Mouse (Mus musculus) MEL (cell line): ENCODE data around the gene Il4.

Experiments
- CHD2 ChIP-seq: IDR thresholded peaks from 2 replicates; pipeline ENCODE4 v1.6.1; 2011; ENCODE audit warnings: low read length, improper control_type of control experiment
- CTCF ChIP-seq, 3 experiments: IDR thresholded peaks in 2 of 3; conservative IDR thresholded peaks in 1 of 3; 2 replicates each; pipeline ENCODE4 v1.5.1; 2011 to 2012; ENCODE audit warnings: low read length in 3 of 3, low read depth in 2 of 3, mild to moderate bottlenecking in 2 of 3, improper control_type of control experiment in 1 of 3, inconsistent platforms in 1 of 3, mixed read lengths in 1 of 3, moderate library complexity in 1 of 3; ENCODE audit not compliant: control insufficient read depth in 1 of 3, insufficient read depth in 1 of 3, poor library complexity in 1 of 3, severe bottlenecking in 1 of 3
- GATA1 ChIP-seq: IDR thresholded peaks from 2 replicates; pipeline ENCODE4 v1.6.1; 2011; ENCODE audit warnings: low read depth, low read length, improper control_type of control experiment
- TAL1 ChIP-seq: IDR thresholded peaks from 2 replicates; pipeline ENCODE4 v1.6.1; 2012; ENCODE audit warnings: mild to moderate bottlenecking, inconsistent platforms, low read length, moderate library complexity, mixed read lengths
- TBP ChIP-seq: IDR thresholded peaks from 2 replicates; pipeline ENCODE4 v1.8.0; 2011; ENCODE audit warnings: low read depth, low read length, improper control_type of control experiment
- TCF12 ChIP-seq: IDR thresholded peaks from 2 replicates; pipeline ENCODE4 v1.6.1; 2014; ENCODE audit warnings: low read depth, mild to moderate bottlenecking, inconsistent platforms, low read length, improper control_type of control experiment, moderate library complexity
- ZC3H11A ChIP-seq: IDR thresholded peaks from 2 replicates; pipeline ENCODE4 v1.6.1; 2012; ENCODE audit warnings: low read depth, mild to moderate bottlenecking, inconsistent platforms, low read length, improper control_type of control experiment

DNA sequence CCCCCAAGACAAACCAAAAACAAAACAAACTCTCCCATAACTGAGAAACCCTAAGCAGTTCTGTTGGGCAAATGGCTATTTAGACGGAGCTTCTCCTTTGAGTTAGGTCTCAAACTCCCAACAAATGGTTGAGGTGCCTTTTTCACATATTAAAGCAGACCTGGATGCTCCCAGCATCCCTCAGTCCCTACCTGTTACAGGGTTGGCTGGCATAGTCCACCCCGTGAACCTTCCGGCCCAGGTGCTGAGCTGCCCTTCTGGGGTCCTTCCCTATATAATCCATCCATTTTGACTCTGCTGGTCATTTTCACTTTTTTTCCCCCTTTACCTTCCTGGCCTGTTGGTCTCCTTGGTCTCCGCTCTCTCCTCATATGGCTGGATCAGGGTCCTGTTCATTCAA lies 51.8 kb downstream of the Il4 start:
- TF ChIP-seq CTCF (IDR thresholded peaks at IDR 0.05 in 2 of 3, conservative IDR thresholded peaks at IDR 0.05 in 1 of 3; ENCODE audit: control insufficient read depth in 1 of 3, insufficient read depth in 1 of 3, low read depth in 2 of 3, low read length in 3 of 3, poor library complexity in 1 of 3, severe bottlenecking in 1 of 3) (no peak), TAL1 (no peak), TBP (no peak), CHD2 (no peak), TCF12 (no peak), ZC3H11A (no peak), GATA1 (no peak)
